Mouse (Mus musculus) B cell, adult 2 months (primary cell): ENCODE data around the gene Hspb11.

Experiments
- DNase-seq, 2 experiments: peaks; one replicate each; pipeline ENCODE4 v3.0.0; 2022

Hspb11 gene

DNA sequence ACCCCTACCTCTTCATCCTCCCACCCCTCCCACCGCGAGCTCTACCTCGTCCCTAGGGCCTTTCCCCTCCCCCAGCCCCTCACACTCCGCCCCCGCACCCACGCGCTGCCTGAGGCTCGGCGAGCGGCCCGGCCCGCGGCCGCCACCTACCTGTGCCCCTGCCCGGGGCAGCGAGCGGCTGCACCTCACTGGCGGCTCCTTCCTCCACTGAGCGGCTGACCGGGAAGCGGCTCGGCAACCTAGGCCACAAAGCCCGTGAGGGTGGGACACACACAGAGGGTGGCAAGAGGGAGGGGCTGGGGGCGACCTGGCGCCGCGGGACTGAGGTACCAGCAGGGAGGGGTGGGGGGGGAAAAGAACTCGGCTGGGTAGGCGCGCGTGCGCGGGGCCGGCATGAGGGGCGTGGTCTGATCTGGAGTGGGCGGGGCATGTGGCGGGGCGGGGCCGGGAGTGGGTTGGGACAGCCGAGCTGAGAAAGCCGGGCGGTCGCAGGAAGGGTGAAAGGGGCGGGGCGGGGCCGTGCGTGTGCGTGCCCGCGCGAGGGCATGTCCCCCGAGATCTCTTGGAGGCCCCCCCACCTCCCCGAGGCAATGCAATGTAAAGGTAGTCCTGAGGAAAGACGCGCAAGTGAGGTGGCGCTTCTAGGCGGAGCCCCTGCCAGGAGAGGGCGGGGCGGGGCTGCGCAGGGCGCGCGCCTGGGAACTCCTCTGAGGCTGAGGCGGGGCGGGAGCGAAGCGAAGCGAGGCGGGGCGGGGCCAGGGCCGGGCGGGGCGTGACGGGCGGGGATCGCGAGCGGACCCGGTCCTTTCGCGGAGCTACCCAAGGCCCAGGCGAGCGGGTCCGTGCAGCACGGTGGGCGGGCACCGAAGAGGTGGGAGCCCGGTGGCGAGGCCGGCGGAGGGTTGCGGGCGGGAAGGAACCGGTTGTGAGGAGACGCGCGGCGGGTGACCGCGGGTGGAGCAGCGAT, at the start of gene Hspb11, which contains the start of gene Lrrc42:
Gene Hspb11, plus strand, starts transcription at position 469 of the 967 bp plus-strand sequence.
Gene Lrrc42, minus strand, starts transcription at position 408 of the 967 bp plus-strand sequence.
- DNase-seq, result peak; percentile 95 to 96

DNA sequence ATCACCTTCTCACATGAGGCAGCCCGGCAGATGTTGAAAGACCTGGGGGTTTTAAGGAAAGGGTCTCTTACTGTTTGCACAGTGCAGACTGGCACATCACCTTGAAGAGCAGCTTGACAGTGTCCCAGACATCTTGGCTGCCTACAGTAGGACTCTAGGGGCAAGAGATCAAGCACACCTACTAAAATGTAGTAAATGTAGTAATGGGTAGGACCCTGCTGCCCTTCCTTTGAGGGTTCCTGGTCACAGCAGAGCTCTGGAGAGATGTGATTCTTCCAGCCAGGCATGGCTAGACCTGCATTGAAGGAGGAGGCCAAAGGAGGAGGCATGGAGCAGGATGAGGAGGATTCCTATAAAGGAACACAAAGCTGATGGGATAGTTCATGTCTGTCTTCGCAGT, 46.4 kb upstream of the Hspb11 start:
- no peak for DNase-seq

DNA sequence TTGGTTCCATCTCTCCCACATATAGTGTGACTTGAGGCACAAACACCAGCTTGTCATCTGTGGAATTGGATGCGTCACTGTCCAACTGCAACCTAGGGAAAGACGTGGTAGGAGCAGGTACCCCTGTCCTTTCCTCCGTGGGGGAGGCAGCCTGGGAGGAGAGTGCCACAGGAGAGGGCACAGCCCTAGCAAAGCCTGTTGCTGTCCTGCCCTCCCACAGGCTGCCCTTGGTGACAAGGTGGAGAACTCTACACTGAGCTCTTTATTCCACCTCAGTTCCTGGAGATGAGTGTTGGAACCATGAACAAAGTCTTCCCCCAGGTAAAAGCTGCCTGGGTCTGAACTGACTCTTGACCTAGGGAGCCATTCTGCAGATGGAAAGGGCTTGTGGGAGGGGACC, 44.5 kb upstream of the Hspb11 start, which contains the start of gene Ldlrad1:
Gene Ldlrad1, plus strand, starts transcription at position 301 of the 400 bp plus-strand sequence.
- DNase-seq, result no peak

DNA sequence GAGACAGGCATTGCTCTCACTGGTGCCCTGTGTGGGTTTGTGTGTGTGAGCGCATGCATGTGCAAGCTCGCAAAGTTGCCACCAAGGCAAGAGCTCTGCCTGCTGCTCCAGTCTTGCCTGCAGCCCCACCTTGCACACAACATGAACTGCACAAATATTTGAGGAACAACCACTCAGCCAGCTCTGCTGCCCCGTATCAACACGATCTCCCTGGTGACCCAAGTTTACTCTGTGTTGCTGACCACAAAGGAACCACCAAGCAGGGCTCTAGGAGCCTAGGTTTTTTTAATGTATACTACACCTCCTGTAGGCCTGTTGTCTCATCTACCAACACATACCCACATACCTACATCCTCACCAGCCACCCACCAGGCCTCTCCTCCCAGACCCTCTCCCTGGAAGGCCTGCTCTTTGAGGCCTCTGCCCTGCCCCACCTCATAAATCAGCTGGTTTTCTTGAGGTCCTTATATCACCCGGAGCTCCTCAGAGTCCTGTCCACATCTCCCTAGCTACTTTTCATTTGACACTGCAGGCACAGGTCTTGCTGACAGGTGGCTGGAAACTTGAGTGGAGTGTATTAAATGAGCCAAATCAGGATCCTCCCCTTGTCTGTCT, 42.8 kb upstream of the Hspb11 start:
- DNase-seq, result no peak

DNA sequence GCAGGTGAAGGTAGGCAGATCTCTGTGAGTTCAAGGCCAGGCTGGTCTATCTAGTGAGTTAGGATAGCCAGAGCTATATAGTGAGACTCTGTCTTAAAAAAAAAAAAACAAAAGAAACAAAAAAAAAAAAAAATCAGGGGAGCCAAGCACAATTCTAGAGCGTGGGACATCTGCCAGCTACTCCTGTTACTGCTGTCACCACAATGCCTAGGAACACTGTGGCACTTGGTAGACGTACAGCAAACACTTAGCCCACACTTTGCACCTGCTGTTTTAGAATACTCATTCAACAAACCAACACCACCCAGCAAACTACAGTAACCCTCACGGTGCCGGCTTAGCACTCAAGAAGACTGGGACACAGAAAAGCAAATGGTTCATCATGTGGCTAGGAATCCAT, 41.9 kb upstream of the Hspb11 start:
- DNase-seq, result no peak

DNA sequence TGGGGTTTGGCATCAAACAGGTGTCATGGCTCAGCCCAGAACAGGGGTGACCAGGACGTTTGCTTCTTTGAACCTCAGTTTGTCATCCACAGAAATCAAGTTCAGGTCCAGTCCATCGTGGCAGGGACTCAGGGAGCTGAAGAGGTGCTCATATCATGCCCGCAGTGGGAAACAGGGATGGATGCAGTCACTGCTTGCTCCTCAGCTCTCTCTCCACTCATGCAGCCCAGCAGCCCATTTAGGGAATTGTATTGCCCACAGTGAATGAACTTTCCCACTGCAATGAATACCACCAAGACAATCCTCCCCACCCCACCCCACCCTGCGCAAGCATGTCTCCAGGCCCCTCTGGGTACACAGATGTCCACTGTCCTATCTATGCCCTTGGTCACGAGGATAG, 41.5 kb upstream of the Hspb11 start:
- DNase-seq, result no peak

DNA sequence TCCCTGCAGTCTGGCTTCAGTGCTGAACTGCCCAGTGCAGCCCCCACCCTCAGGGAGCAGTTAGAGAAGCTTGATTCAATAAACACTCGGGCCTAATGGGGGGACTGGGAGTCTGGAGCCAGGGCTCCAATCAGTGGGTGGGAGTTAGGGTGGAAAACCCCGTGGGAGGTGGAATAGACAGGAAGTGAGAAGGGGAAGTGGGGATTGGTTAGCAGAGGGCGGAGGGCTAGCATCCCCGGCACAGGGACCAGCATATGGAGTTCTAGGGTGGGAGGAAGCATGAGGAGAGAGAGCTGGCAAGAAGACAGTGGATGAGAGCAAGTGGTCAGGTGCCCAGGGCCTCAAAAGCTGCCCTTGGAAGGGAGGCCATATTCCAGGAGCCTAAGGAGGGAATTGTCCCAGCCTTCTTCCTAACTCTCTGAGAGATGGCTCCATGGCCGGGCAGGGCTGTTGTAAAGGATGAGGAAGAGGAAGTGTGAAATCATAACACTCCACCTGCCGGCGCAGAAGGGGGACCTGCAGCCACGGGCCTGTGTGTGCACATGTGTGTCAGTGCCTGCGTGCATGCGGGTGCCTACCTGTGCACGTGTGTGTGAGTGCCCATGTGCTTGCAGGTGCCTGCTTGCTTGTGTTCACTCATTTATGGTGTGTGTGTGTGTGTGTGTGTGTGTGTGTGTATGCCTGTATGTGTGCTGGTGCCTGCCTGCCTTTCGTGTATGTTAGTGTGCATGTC, 39.9 kb upstream of the Hspb11 start:
- no peak for DNase-seq

DNA sequence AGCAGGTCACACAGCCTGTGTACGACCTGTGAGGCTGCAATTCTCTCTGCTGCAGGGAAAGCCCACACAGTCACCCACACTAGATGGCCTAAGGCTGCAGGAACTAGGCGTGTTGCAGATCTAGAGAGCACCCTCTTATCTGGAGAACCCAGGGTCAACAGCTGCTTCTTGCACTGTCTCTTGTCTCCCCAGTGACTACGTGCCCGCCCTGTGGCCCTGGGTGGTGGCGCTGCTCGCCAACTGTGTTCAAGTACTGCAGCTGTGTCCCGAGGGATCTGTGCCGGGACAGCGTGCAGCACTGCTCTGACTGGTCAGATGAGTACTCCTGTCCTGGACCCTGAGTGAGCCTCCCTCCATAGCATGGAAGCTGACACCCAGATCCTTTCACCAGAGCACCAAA, 35.8 kb upstream of the Hspb11 start:
- DNase-seq, result no peak

DNA sequence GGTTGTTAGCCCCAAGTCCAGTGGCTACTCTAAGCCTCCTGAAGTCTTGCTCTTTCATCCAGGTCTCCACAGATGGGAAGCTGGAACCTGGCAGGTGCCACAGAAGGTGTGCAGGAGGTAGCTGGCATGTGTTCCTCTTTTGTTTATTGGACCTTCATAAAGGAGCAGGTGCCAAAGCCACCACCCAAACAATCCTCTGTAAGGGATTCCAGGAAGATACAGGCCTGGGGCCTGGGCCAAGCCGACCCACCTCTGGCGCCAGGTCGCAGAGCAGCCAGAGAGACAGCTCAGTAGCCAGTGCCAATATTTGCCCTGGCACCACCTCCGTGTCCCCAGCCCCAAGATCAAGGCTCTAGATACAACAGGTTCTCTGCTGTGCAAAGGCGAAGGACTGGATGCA, 31.9 kb upstream of the Hspb11 start:
- DNase-seq, result no peak

DNA sequence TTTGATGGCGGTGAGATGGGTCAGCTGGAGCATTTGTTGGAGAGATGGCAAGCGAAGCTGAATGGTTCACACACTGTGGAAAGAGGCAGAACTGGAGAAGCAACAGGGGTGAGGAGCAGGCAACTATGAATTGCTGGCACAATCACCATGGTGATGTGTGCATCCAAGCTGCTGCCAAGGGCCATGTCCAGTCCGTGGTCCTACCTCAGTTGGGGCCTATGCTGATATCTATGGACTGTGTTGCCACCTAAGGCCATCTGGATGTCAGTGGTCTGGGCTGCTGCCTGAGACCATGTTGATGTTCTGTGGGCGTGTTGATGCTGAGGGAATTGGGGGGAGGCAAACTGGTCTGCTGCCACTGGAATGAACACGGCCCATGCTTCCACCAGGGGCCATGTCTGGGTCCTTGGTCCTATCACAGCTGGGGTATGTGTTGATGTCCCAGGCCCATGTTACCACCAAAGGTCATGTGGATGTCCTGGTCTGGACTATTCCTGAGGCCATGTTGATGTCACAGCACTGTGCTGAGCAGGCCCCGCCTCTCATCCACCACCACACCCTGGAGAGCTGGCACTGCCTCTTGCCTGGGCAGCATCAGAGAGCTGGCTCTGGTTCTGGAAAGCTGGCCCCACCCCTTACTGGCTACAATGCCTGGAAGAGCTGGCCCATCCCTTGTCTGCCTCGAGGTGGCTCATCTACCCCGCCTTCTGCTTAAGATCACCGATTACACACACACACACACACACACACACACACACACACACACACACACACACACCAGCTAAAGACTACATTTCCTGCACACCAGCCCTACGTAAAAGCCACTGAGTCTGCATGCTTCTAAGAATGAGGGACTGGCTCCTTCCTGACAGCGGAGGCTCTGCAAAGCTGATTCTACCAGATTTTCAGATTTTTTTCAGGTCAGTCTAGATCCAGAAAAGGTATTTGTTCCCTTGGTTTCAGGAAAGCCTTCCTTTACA, 29.9 kb upstream of the Hspb11 start:
- no peak for DNase-seq

DNA sequence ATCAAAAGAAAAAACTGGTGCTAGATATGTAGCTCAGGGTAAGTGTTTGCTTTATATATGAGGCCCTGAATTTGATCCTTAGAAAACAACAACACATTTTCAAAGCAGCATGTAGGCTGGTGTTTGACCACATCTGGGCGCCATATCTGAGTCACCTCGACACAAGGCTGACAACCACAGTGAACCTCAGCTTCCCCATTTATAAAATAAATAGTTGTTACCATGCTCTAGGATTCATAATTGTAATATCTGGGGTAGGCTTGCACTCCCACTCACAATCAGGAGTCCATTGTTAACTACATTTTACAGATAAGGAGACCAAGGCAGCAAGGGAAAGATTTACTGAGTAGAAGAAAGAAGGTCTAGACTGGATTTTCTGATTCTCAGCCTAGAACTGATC, 27.1 kb upstream of the Hspb11 start:
- no peak for DNase-seq

DNA sequence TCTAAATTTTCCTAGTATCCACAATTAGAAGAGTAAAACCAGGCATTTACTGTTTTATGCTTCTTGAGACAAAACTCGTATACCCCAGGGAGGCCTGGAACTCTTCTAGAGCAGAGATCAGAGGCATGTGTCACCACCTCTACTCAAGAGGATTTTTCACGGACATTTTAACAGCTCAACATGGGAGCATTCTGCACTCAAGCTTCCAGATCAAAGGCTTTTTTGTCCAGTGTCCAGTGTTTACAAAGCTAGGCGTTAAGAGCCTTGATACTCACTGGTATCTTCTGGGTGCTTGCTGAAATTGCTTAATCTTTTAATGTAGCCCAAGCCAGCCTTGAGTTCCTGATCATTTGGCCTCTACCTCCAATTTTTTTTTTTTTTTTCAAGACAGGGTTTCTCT, 21.2 kb upstream of the Hspb11 start:
- DNase-seq, result no peak

DNA sequence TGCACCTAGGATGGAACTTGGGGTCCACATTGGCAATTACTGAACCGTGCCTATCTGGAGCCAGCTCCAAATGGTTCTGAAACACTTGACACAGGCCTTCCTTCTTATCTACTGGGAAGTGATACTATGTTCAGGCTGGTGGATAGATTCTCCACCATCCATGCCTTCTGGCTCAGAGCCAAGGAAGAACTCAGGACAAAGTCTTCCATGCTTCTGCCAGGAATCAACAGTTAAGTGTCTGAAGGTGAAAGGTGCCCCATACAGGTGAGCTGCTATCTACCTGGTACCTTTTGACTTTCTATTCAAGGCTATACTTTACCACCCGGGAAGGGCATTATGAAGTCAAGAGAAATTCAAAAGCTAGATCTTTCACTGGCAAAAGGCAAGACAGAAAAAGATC, 15.1 kb upstream of the Hspb11 start:
- DNase-seq, result no peak

DNA sequence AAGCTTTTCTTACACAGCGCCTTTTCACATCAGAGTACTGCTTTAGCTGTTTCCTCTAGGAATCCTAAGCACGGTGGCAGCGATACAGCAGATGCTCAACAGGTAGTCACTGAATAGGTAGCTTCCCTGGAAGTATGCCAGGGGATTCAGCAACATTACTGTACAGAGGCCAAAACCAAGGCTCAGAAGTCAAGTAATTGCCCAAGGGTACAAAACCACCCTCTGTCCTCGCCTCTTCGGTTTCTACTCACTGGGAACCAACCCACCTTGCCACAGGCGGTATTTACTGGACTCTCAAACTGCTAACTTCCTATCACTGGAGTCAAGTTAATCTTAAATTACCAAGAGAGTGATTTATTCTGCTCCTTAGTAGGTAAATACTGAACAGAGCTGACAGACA, 13.2 kb upstream of the Hspb11 start:
- DNase-seq, result no peak

DNA sequence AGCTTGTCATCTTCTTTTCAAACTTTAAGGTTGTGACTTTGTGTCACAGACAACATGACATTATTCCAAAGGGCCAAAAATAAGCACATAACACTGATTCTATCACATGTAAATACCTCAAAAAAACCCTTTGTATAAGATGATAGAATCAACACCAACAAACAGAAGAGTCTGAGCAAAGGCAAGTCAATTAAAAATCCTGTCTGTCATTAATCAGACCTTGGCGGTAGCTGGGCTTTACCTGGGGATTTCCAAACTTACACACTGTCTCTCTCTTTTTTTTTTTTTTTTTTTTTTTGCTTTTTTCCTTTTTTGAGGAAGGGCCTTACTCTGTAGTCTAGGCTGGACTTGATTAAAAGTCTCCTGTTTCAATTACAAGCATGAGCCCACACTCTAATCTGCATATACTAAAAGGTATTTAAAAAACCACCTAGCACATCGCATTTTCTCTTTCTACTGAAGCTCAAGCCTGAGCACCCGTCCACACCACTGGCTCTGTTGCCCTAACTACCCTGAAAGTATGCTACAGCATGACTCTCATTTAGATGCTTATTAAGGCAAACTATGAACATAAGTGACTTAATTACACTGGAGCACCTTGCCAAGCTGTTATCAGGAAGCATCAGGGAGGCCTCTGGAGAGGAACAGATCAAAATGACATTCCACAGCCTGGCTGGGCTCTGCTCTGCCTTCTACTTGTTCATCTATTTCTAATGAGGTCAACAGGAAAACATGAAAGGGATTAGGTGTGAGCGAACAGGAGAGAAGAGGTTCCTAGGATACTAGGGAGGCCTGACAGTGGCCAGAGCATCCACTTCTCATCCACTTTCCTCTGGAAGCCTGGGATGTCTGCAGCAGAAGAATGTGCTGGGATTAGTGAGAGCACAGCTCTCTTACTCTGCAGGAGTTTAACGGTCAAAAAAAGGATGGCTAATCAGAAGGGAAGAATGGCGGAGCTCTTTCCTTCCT, 9.7 kb upstream of the Hspb11 start:
- DNase-seq, result no peak

DNA sequence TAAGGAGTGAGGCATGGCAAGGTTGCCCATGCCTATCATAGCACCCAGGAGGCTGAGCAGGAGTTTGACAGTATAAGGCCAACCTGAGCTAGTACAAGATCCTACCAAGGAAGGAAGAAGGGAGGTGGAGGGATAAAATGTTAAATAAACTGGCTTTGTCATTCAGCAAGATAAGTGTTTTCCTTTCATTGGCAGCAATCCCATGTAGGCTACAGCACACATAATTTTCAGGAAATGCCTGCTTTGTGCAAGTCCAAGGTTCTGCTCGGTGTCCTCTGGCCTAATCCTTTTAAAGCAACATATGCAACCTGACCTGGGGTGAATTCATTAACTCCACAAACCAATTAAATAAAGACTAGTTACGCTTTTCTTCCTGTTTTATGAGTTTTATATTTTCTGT, 8.0 kb upstream of the Hspb11 start:
- DNase-seq, result no peak

DNA sequence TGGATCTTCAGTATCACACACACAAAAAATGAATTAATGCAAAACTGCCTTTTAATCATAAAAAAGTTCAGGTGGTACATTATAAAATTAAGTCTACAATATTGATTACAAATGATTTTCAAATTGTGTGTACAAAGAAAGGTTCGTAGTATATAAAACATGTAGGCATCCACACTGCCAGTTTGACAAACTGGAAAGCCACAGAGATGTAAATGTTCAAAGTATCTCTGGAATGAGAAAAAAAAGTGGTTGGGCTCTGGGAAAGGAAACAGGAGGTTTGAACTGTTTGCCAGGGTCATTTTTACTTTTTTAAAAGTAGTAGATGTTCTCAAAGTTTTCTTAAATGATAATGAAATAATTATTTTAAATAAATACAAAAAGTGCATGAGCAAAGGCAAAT, 7.4 kb upstream of the Hspb11 start:
- DNase-seq, result no peak

DNA sequence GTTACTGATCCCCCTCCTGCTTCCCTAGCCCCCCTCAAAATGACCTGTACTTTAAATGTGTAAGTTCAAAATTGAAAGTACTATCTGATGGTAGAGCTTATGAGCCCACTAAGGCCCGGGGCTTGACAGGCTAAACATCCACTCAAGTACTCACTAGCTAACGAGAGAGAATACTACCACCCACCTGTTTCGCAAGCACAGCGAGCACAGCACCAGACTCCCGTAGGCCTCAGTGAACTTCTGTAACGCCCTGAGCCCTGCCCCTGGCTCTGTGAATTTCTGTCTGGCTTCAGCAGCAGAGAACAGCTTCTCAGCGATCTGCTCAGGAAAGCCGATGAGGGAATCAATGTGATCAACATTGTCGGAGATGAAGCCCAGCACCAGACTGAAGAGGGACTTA, 6.3 kb upstream of the Hspb11 start:
- no peak for DNase-seq

DNA sequence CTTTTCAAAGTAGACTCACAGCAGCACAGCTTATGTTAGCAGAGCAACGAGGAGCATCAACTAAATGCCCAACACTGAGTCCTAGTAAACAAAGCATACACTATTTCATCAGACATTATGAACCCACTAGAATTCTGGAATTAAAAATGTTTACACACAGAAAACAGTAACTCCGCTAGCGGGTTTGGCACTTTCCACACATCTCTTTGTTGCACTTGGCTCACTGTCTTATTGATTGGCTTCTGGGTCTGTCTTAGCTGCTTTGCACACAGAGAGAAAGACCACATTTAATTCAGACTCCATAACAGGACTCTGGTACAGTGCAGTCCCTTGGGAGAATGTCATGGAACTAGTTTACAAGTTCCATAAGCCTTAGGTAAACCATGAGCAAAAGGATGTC, 5.3 kb upstream of the Hspb11 start:
- no peak for DNase-seq

DNA sequence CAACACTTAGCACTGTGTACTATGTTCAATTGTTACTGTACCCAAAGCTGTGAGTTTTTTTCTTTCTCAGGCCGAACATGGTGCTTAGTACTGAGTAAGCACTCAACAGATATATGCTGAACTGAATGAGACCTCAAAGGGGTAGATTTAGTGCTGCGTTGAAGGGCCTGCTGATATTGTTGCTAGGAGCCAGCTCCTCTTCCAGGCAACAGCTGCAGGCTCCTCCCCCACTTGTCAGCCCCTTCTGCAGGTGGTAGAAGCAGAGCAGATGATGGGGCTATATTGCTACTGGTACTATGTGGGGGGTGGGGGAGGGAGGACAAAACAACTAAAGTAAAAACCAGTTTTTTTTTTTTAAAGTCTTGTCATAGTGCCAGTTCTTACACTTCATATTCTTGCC, 3.9 kb upstream of the Hspb11 start:
- no peak for DNase-seq

DNA sequence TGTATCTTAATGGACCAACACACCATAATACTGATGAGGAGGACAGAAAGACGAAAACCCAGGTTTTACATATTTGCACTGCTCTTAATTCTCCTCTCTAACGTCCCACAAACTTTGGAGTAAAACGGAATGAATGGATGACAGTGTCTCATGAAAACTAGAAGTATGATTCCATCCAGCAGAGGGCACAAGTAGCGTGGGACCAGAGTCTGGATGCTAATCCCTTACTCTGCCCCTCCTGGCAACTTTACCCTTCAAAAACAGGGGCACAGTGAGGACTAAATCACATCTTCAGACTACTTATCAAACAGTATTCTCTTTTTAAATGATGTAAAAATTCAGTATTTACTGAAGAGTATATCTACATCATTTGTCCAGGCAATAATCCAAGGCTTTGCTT, 2.9 kb upstream of the Hspb11 start:
- DNase-seq, result peak; percentile 44 to 52
